Mouse (Mus musculus): Measurements from ENCODE around the gene Agxt2. TPM values are rescaled to one million over a fixed set of nuclear protein-coding genes. Genes with fewer than 3 reads are reported as not detected.
A peak's percentile ranks its signal among the peaks of the same experiment; 100 is the strongest.

Gene Agxt2
- polyA plus RNA-seq, 1 experiment from 2014 or later, result 4.9 TPM

DNA sequence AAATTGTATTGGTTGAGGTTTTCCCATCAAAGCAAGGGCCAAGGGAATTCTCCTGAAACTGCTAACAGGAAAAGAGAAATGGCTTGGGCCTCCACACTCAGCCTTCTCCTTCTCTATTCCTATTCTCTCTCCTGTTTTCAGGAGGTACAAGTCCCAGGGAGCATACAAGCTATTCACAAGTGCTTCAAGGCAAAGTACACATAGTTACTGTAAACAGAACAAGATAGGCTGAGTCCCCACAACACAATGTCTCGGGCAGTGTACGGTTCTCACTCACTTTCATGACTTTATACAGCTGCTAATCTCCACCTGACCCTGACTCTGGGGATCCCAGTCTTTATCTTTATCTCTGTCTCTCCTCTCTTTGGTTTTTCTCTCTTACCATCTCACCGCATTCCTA lies 17.1 kb downstream of the Agxt2 start:
- Histone ChIP-seq H3K36me3 (ENCODE audit: insufficient read depth, low read length) (no peaks in the 10 kb centered on the region), H3K27ac (ENCODE audit: low read length) (no peak overlapping the region), H3K4me2 (replicated peaks; ENCODE audit: low read depth, low read length) (no peak overlapping the region), H3K27me3 (ENCODE audit: insufficient read depth, low read length) (no peaks in the 10 kb centered on the region), H3K4me3 (ENCODE audit: low read length) (no peak overlapping the region), H3K9me3 (ENCODE audit: low read length) (no peaks in the 10 kb centered on the region), H3K4me1 (ENCODE audit: insufficient read depth, low read length) (no peaks in the 10 kb centered on the region), H3K9ac (replicated peaks; ENCODE audit: low read length) (no peak overlapping the region)
- 68% methylated on average over 3 of the region's 3 CpGs for WGBS
- no peak for ATAC-seq (ENCODE audit: low FRiP score, low TSS enrichment)

DNA sequence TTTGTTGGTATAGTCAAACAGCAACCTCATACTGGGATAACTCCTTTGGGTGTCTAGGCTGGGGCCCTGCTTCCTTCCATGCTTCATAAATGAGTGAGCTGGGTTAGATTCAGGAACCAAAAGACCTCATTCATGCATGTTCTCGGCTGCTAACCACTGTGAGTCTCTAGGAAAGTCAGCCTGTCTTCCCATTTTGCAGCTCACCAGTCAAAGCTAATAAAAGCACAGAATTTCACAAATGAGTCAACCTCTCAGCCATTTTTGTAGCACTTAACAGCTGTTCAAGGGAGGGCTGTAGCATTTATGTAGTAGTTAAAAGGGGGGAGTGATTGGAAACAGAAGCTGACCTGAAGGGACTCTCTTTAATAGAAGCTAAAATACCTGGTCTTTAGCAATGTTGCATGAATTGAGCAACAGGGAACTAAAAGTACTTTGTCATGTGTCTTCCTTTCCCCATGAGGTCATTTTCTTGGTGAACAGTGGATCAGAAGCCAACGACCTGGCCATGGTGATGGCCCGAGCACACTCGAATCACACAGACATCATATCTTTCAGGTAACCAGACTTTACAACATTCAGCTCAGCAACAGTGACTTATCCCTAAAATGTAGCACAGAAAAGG lies 20.1 kb downstream of the Agxt2 start:
- Histone ChIP-seq H3K27me3 (ENCODE audit: insufficient read depth, low read length) (no peaks in the 10 kb centered on the region), H3K4me2 (replicated peaks; ENCODE audit: low read depth, low read length) (no peak overlapping the region), H3K9ac (replicated peaks; ENCODE audit: low read length) (no peak overlapping the region), H3K36me3 (ENCODE audit: insufficient read depth, low read length) (no peaks in the 10 kb centered on the region), H3K9me3 (ENCODE audit: low read length) (no peaks in the 10 kb centered on the region), H3K4me1 (ENCODE audit: insufficient read depth, low read length) (no peaks in the 10 kb centered on the region), H3K4me3 (ENCODE audit: low read length) (no peak overlapping the region), H3K27ac (ENCODE audit: low read length) (no peak overlapping the region)
- ATAC-seq (ENCODE audit: low FRiP score, low TSS enrichment), result no peak
- WGBS, result 79% methylated on average over 4 of the region's 4 CpGs

DNA sequence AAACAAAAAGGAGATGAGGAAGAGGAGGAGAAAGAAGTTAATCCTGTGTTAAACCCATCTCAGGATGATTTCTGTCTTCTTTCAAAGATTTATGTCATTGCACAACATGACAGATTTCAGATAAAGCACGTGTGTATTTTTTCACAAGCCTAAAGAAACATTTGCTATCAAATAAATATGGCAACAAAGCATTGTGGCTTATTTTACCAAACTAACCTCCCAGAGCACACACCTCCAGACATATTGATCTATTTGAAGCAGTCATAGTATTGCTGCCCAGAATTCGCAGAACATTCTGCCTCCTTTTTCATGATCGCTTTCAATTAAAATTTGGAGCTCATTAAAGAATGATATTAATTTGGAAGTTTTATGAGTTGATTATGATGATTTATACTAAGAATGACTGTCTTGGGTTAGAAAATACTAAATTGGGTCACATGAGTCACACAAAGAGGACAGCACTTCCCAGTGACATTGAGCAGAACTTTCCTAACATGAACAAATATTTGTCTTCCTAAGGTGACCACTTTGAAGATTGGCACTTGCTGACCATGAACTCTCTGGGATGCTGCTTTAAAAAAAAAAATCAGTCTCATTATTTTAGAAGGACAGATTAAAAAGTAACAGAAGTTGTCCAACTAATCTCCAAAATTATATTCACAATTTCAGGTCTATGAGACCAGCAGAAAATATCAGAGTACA lies 21.6 kb downstream of the Agxt2 start:
- 88% methylated on average over 3 of the region's 3 CpGs for WGBS
- no peak for ATAC-seq (ENCODE audit: low FRiP score, low TSS enrichment)
- no peaks in the 10 kb centered on the region for H3K9me3 ChIP-seq (ENCODE audit: low read length)

DNA sequence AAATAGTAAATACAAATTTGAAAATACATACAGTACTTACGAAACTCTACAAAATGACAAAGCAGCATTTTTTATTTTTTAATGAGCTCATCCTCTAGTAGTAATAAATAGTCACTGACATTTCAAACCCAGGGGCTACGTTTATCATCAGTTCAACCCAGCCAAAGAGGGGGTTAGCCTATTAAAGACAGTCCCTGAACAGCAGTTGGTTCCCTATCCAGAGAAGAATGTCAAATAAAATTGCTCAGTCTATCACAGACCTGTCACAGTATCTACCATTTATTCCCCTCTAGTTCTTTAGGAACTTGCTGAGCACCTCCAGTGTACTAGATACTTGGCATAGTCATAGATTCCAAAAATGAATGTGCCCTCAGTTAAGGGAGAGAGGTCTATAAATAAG lies 28.9 kb downstream of the Agxt2 start:
- Histone ChIP-seq H3K4me2 (replicated peaks; ENCODE audit: low read depth, low read length) (no peak overlapping the region), H3K27ac (ENCODE audit: low read length) (no peak overlapping the region), H3K36me3 (ENCODE audit: insufficient read depth, low read length) (no peaks in the 10 kb centered on the region), H3K9me3 (ENCODE audit: low read length) (no peaks in the 10 kb centered on the region), H3K27me3 (ENCODE audit: insufficient read depth, low read length) (no peaks in the 10 kb centered on the region), H3K4me1 (ENCODE audit: insufficient read depth, low read length) (no peaks in the 10 kb centered on the region), H3K4me3 (ENCODE audit: low read length) (no peak overlapping the region), H3K9ac (replicated peaks; ENCODE audit: low read length) (no peak overlapping the region)
- WGBS, result 71% methylated on average over 2 of the region's 2 CpGs
- no peak for ATAC-seq (ENCODE audit: low FRiP score, low TSS enrichment)

More for the DNA sequence above, 21.6 kb downstream of the Agxt2 start:
- no peak overlapping the region for H3K9ac ChIP-seq (replicated peaks; ENCODE audit: low read length)
- H3K27ac ChIP-seq (ENCODE audit: low read length), result no peak overlapping the region
- no peaks in the 10 kb centered on the region for H3K36me3 ChIP-seq (ENCODE audit: insufficient read depth, low read length)
- no peak overlapping the region for H3K4me3 ChIP-seq (ENCODE audit: low read length)
- H3K4me1 ChIP-seq (ENCODE audit: insufficient read depth, low read length), result no peaks in the 10 kb centered on the region
- no peak overlapping the region for H3K4me2 ChIP-seq (replicated peaks; ENCODE audit: low read depth, low read length)
- no peaks in the 10 kb centered on the region for H3K27me3 ChIP-seq (ENCODE audit: insufficient read depth, low read length)

DNA sequence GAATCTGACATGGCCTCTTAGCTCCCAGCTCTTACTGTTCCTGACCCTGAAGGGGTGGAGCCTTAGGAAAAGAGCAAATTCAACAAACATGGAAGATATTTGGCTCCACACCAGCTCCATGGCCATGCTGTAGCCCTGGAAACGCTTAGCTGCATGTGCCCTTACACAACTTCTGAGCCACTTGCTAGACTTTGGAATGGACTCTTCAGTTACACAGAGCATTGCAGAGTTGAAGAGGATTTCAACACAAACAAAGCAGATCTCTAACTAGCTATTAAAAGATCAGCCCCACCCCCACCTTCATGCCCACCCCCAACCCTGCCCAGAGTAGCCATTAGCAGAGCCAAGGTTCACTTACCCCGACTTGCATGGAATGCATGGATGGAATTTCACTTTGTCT lies 41.5 kb downstream of the Agxt2 start:
- H3K9ac ChIP-seq (replicated peaks; ENCODE audit: low read length), result no peak overlapping the region
- ATAC-seq (ENCODE audit: low FRiP score, low TSS enrichment), result peak; percentile 94
- H3K36me3 ChIP-seq (ENCODE audit: insufficient read depth, low read length), result no peaks in the 10 kb centered on the region
- 0 out of 2 replicates have a peak, but pooled peaks cover 5% of the 10 kb centered on the region for H3K4me1 ChIP-seq (ENCODE audit: insufficient read depth, low read length)
- H3K4me3 ChIP-seq (ENCODE audit: low read length), result no peak overlapping the region
- WGBS, result 54% methylated on average over 2 of the region's 2 CpGs
- peaks cover 3% of the 10 kb centered on the region; the same call in 1 of the 2 replicates for H3K9me3 ChIP-seq (ENCODE audit: low read length)
- H3K27ac ChIP-seq (ENCODE audit: low read length), result 0 out of 2 replicates have a peak overlapping the region, but pooled peaks have one; percentile 32
- H3K4me2 ChIP-seq (replicated peaks; ENCODE audit: low read depth, low read length), result no peak overlapping the region
- no peaks in the 10 kb centered on the region for H3K27me3 ChIP-seq (ENCODE audit: insufficient read depth, low read length)

DNA sequence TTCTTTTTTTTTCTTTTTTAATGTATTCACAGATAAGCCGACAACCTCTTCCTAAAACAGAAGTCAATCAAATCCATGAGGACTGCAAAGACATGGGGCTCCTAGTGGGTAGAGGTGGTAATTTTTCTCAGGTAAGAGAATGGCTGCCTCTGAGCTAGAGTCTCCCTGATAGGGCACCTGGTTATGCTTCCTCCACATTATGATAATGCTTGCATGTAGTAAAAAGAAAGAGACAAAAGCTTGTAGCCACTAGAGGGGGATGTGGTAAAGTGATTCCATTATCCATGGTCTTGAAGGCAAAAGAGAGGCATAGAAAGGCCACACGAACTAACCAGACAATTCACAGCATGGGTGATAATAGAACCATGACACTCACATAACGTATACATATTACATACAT lies 42.1 kb downstream of the Agxt2 start:
- Histone ChIP-seq H3K27me3 (ENCODE audit: insufficient read depth, low read length) (no peaks in the 10 kb centered on the region), H3K4me1 (ENCODE audit: insufficient read depth, low read length) (0 out of 2 replicates have a peak, but pooled peaks cover 5% of the 10 kb centered on the region), H3K27ac (ENCODE audit: low read length) (no peak overlapping the region), H3K9ac (replicated peaks; ENCODE audit: low read length) (no peak overlapping the region), H3K4me2 (replicated peaks; ENCODE audit: low read depth, low read length) (no peak overlapping the region), H3K36me3 (ENCODE audit: insufficient read depth, low read length) (no peaks in the 10 kb centered on the region), H3K4me3 (ENCODE audit: low read length) (no peak overlapping the region), H3K9me3 (ENCODE audit: low read length) (peaks cover 3% of the 10 kb centered on the region; the same call in 1 of the 2 replicates)
- WGBS, result 60% methylated on average over 3 of the region's 3 CpGs
- peak; percentile 80 for ATAC-seq (ENCODE audit: low FRiP score, low TSS enrichment)

DNA sequence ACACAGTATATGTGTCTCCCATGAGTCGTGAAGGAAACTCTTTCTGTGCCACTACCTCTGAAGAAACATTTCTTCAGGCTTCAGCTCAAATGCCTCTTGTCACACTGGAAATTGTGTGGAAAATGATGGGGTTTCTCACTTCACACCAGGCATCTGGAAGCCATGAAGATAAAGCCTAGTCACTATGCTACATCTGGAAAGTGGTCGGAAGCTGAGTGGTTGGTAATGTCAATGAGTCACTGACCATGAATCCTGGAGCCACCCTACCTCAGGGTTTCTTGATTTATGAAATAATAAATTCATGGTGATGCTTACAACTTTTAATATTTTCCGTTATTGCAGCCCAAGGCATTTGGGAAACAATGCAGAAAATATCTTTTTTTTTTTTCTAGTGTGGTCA lies 51.5 kb downstream of the Agxt2 start:
- H3K36me3 ChIP-seq (ENCODE audit: insufficient read depth, low read length), result no peaks in the 10 kb centered on the region
- no peaks in the 10 kb centered on the region for H3K27me3 ChIP-seq (ENCODE audit: insufficient read depth, low read length)
- no peak overlapping the region for H3K9ac ChIP-seq (replicated peaks; ENCODE audit: low read length)
- ATAC-seq (ENCODE audit: low FRiP score, low TSS enrichment), result no peak
- WGBS, result 84% methylated on average over 3 of the region's 3 CpGs
- no peak overlapping the region for H3K4me3 ChIP-seq (ENCODE audit: low read length)
- no peaks in the 10 kb centered on the region for H3K4me1 ChIP-seq (ENCODE audit: insufficient read depth, low read length)
- no peaks in the 10 kb centered on the region for H3K9me3 ChIP-seq (ENCODE audit: low read length)
- H3K4me2 ChIP-seq (replicated peaks; ENCODE audit: low read depth, low read length), result no peak overlapping the region
- no peak overlapping the region for H3K27ac ChIP-seq (ENCODE audit: low read length)

DNA sequence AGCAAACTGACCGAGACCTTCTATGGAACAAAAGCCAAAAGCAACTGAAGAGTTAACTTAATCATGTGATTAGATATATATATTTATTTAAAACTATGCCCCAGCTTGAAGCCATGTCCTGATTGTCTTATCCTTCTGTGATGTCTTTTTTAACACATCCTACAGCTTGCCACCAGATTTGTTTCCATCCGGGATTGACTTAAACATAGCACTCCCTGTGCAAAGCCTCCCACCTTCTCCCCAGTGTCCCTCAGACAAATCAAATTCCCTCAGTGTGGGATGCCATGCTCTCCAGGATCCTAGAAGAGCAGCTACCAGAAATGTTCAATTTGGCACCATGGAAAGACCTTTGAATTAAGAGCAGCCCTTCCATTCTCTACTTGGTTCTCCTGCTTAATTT lies 52.5 kb downstream of the Agxt2 start:
- H3K4me2 ChIP-seq (replicated peaks; ENCODE audit: low read depth, low read length), result no peak overlapping the region
- H3K27me3 ChIP-seq (ENCODE audit: insufficient read depth, low read length), result no peaks in the 10 kb centered on the region
- no peak overlapping the region for H3K9ac ChIP-seq (replicated peaks; ENCODE audit: low read length)
- 85% methylated on average over 2 of the region's 2 CpGs for WGBS
- no peaks in the 10 kb centered on the region for H3K36me3 ChIP-seq (ENCODE audit: insufficient read depth, low read length)
- no peak overlapping the region for H3K4me3 ChIP-seq (ENCODE audit: low read length)
- ATAC-seq (ENCODE audit: low FRiP score, low TSS enrichment), result no peak
- H3K27ac ChIP-seq (ENCODE audit: low read length), result no peak overlapping the region
- H3K9me3 ChIP-seq (ENCODE audit: low read length), result no peaks in the 10 kb centered on the region
- H3K4me1 ChIP-seq (ENCODE audit: insufficient read depth, low read length), result no peaks in the 10 kb centered on the region

DNA sequence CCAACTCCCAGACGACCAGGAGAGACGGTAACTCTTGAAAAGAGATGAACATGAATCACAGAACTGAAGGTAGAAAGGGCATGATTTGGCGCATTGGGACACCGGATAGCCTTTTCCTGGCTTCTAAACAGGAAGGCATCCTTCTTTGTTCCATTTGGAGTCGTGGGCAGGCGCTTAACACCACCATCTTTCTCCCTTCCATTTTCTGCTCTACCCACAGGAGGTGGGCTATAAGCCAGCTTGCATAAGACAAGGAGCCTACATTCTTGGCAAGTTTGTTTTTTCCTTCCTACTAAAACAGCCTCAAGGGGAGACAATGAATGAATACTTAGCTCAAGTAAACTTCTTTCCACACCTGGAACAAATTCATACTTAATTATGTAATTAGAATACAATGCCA lies 55.3 kb downstream of the Agxt2 start:
- Histone ChIP-seq H3K9ac (replicated peaks; ENCODE audit: low read length) (no peak overlapping the region), H3K27ac (ENCODE audit: low read length) (no peak overlapping the region), H3K36me3 (ENCODE audit: insufficient read depth, low read length) (no peaks in the 10 kb centered on the region), H3K4me3 (ENCODE audit: low read length) (no peak overlapping the region), H3K4me1 (ENCODE audit: insufficient read depth, low read length) (no peaks in the 10 kb centered on the region), H3K4me2 (replicated peaks; ENCODE audit: low read depth, low read length) (no peak overlapping the region), H3K27me3 (ENCODE audit: insufficient read depth, low read length) (no peaks in the 10 kb centered on the region), H3K9me3 (ENCODE audit: low read length) (no peaks in the 10 kb centered on the region)
- WGBS, result 88% methylated on average over 6 of the region's 6 CpGs
- ATAC-seq (ENCODE audit: low FRiP score, low TSS enrichment), result no peak

DNA sequence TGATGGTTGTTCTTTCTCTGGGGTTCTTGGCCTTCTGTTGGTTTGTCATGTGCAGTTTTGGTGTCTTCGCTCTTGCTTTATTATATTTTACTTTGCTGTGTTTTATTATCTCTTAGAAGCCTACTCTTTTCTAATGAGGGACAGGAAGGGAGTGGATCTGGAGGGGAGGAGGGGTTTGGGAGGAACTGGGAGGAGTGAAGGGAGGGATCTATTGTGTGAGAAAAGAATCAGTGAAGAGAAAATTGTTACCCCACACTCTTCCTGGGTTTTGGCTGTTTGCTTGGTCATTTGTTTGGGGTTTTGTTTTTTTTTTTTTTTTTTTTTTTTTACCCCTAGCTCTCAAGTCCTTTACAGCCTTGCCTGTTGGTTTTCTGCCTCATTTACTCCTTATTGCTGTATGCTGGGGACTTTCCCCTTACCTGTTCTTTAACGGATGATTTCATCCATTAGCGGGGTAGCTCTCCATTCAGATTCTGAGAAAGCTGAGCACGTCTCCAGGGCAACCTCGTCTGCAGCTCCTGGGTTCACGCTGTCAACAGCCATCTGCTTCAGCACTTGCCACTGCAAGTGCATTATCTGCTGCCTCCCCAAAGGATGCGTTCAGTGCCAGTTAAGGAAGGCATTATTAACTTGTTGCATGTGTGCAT lies 62.9 kb downstream of the Agxt2 start:
- Histone ChIP-seq H3K27me3 (ENCODE audit: insufficient read depth, low read length) (no peaks in the 10 kb centered on the region), H3K4me2 (replicated peaks; ENCODE audit: low read depth, low read length) (no peak overlapping the region), H3K4me1 (ENCODE audit: insufficient read depth, low read length) (peaks cover 10% of the 10 kb centered on the region; the same call in 1 of the 2 replicates), H3K9me3 (ENCODE audit: low read length) (no peaks in the 10 kb centered on the region), H3K27ac (ENCODE audit: low read length) (peak overlapping the region; percentile 36; the same call in 1 of the 2 replicates), H3K9ac (replicated peaks; ENCODE audit: low read length) (no peak overlapping the region), H3K36me3 (ENCODE audit: insufficient read depth, low read length) (no peaks in the 10 kb centered on the region), H3K4me3 (ENCODE audit: low read length) (no peak overlapping the region)
- 24% methylated on average over 7 of the region's 7 CpGs for WGBS
- ATAC-seq (ENCODE audit: low FRiP score, low TSS enrichment), result peak; percentile 83
